Mouse (Mus musculus) gastrocnemius, postnatal 25 days (tissue): ENCODE results near the gene Ppfia2. TPM values are rescaled to one million over a fixed set of nuclear protein-coding genes. Genes with fewer than 3 reads are reported as not detected.

Experiments used
- DNase-seq: peaks from one replicate; pipeline ENCODE4 v3.0.0; 2022
- long read RNA-seq, 2 experiments: library from polyadenylated mRNA; stranded (forward); transcript quantifications; one replicate each; pipeline ENCODE4 v2.0.0; 2021
- total RNA-seq, 2 experiments: library from RNA; stranded (reverse); gene quantifications; 1 replicate in 1 of 2; 2 replicates in 1 of 2; pipeline ENCODE4 v1.2.3; 2021

Ppfia2 gene
- total RNA-seq, result under 1 TPM; 0.10 to 0.16 TPM
- long read RNA-seq, experiment 1, result 0 reads
- long read RNA-seq, experiment 2, result 0 reads

- no peak for DNase-seq
Measured at GRCm38 (mm10) chr10:106469855-106470532, at the start of gene Ppfia2. Gene Ppfia2, plus strand, starts transcription at chr10:106470339.

- peak; percentile 5 for DNase-seq
Measured at GRCm38 (mm10) chr10:106468956-106469721, 1.0 kb upstream of the Ppfia2 start.

GRCm38 (mm10) chr10:106470533-106471205 lies 530 bp downstream of the Ppfia2 start:
- no peak for DNase-seq

- no peak for DNase-seq
Measured at GRCm38 (mm10) chr10:106509281-106510165, 39.4 kb downstream of the Ppfia2 start.

- DNase-seq, result no peak
Measured at GRCm38 (mm10) chr10:106566036-106566435, 95.9 kb downstream of the Ppfia2 start.

GRCm38 (mm10) chr10:106585026-106585425 lies 114.9 kb downstream of the Ppfia2 start:
- DNase-seq, result no peak

GRCm38 (mm10) chr10:106585476-106586080 lies 115.4 kb downstream of the Ppfia2 start:
- DNase-seq, result no peak

GRCm38 (mm10) chr10:106587817-106588216 lies 117.7 kb downstream of the Ppfia2 start:
- no peak for DNase-seq

GRCm38 (mm10) chr10:106590944-106591343 lies 120.8 kb downstream of the Ppfia2 start:
- DNase-seq, result no peak

GRCm38 (mm10) chr10:106596976-106597375 lies 126.8 kb downstream of the Ppfia2 start:
- DNase-seq, result no peak

GRCm38 (mm10) chr10:106603319-106603898 lies 133.3 kb downstream of the Ppfia2 start:
- DNase-seq, result no peak

GRCm38 (mm10) chr10:106609177-106609981 lies 139.2 kb downstream of the Ppfia2 start:
- no peak for DNase-seq

- no peak for DNase-seq
Measured at GRCm38 (mm10) chr10:106610222-106610621, 140.1 kb downstream of the Ppfia2 start.

- no peak for DNase-seq
Measured at GRCm38 (mm10) chr10:106618194-106618593, 148.1 kb downstream of the Ppfia2 start.

GRCm38 (mm10) chr10:106620952-106621351 lies 150.8 kb downstream of the Ppfia2 start:
- no peak for DNase-seq

- no peak for DNase-seq
Measured at GRCm38 (mm10) chr10:106623342-106623741, 153.2 kb downstream of the Ppfia2 start.

GRCm38 (mm10) chr10:106632171-106632935 lies 162.2 kb downstream of the Ppfia2 start:
- DNase-seq, result no peak

- DNase-seq, result no peak
Measured at GRCm38 (mm10) chr10:106633898-106634297, 163.8 kb downstream of the Ppfia2 start.

- DNase-seq, result no peak
Measured at GRCm38 (mm10) chr10:106652276-106652675, 182.1 kb downstream of the Ppfia2 start.
